Mouse (Mus musculus) limb, embryonic 10.5 days (tissue): ENCODE data around the gene Prkaca. TPM values are rescaled to one million over a fixed set of nuclear protein-coding genes. Genes with fewer than 3 reads are reported as not detected.

Experiments used
- DNase-seq: peaks from one replicate; pipeline ENCODE4 v3.0.0-alpha.2; 2017; ENCODE audit warnings: low spot score
- H3K27ac ChIP-seq: fragments of 300-500 bp; sonication (generic); 2 replicates; pipeline ENCODE4 v1.5.1; 2016; ENCODE audit warnings: mild to moderate bottlenecking
- H3K27me3 ChIP-seq: fragments of 300-500 bp; sonication (generic); 2 replicates; pipeline ENCODE4 v1.6.1; 2016; ENCODE audit warnings: low read depth, mild to moderate bottlenecking; ENCODE audit not compliant: poor library complexity, severe bottlenecking
- H3K36me3 ChIP-seq: fragments of 300-500 bp; sonication (generic); 2 replicates; pipeline ENCODE4 v1.6.1; 2016; ENCODE audit warnings: mild to moderate bottlenecking, moderate library complexity
- H3K4me1 ChIP-seq: fragments of 300-500 bp; sonication (generic); 2 replicates; pipeline ENCODE4 v1.6.1; 2016
- H3K4me3 ChIP-seq: fragments of 300-500 bp; sonication (generic); 2 replicates; pipeline ENCODE4 v1.5.1; 2016; ENCODE audit warnings: mild to moderate bottlenecking, moderate library complexity
- H3K9me3 ChIP-seq: fragments of 300-500 bp; sonication (generic); replicated peaks from 2 replicates; pipeline ENCODE4 v1.6.1; 2016; ENCODE audit warnings: mild to moderate bottlenecking
- WGBS: fragments of 180-500 bp; shearing (Covaris S2); methylation state at CpG from one replicate; pipeline ENCODE4 v1.1.7; 2016; 5-methylcytosine and 5-hydroxymethylcytosine counted together
- polyA plus RNA-seq: library from polyadenylated mRNA; unstranded; fragments of >200 nt; fragmentation: Nextera tagmentation; extraction: Ambion mirVana; gene quantifications from 2 replicates; pipeline ENCODE4 v1.2.1, GENCODE M21; 2016

Prkaca gene
- 136 and 158 TPM in 2 replicates for polyA plus RNA-seq

DNA sequence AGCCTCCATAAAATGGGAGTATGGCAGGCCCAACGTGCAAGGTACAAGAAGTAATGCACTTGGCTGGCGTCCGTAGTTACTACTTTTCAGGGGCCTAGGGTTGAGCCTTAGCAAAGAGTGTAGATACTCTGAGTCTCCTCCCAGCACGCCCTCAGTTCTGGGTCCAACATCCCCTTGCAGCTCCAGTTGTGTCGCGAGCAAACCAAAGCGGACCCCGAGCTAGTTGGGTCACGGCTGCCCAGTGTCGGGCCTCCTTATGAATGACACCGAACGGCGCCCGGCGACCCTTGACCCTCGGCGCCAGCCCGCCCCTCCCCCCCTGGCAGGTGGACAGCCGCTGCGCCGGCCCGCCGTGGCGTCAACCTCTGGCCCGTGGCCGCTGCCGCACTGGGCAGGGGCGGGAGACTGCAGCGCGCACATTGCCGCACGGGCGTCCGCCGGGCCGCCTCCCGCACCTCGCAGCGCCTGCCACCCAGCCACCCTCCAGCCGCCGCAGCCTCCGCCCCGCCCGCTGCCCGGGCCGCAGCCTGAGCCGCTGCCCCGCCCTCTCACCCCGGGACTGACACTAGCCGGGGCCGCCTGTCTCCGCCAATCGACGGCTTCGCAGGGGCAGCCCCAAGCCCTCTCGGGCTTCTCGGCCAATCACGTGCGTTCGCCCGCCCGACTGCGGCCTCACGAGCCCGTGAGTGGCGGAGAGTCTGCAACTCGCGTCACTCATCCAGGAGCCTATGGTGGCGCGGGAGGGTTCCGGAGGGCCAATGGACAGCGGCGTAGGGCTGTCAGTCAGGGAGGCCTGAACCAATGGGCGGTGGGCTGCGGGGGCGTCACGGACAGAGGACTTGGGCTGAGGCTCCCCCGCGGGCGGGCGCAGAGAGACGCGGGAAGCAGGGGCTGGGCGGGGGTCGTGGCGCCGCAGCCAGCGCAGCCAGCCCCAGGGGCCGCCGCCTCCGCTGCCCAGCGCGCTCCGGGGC, at the start of gene Prkaca:
Gene Prkaca (plus strand): TSS at position 844 of the 971 bp plus-strand sequence.
- peaks cover 38% of the 10 kb centered on the region for H3K36me3 ChIP-seq
- WGBS = under 1% methylated on average over 89 of the region's 94 CpGs

DNA sequence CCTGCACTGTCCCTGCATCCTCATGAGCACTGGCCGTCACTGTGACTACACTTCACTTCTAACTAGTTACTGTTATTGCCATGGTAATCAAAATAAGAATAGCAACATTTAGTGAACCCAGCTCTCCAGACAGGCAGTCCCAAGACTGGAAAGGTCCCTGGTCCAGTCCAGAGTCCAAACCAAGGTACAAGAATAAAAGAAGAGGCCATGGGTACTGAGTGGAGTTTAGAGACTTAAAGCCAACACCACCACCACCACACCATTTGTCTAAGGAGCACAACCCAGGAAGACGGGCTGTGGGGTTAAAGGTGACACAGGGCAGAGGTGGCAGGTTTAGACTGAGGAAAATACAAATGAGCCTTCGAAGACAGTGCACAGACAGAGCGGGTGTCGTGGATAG, 48.2 kb upstream of the Prkaca start:
- Histone ChIP-seq H3K36me3 (peaks cover 95% of the 10 kb centered on the region), H3K4me1 (peaks cover 3% of the 10 kb centered on the region; the same call in 1 of the 2 replicates), H3K4me3 (no peak overlapping the region), H3K27me3 (no peaks in the 10 kb centered on the region), H3K27ac (0 out of 2 replicates have a peak overlapping the region, but pooled peaks have one; percentile 1), H3K9me3 (no peaks in the 10 kb centered on the region)
- WGBS = 77% methylated on average over 5 of the region's 5 CpGs
- DNase-seq = no peak

More for the DNA sequence above, at the start of gene Prkaca:
- Histone ChIP-seq H3K4me1 (peaks cover 42% of the 10 kb centered on the region), H3K27me3 (no peaks in the 10 kb centered on the region), H3K9me3 (no peaks in the 10 kb centered on the region), H3K27ac (peak within 1 kb of the TSS; percentile 89), H3K4me3 (peak within 1 kb of the TSS; percentile 89)
- DNase-seq = peak; percentile 96

DNA sequence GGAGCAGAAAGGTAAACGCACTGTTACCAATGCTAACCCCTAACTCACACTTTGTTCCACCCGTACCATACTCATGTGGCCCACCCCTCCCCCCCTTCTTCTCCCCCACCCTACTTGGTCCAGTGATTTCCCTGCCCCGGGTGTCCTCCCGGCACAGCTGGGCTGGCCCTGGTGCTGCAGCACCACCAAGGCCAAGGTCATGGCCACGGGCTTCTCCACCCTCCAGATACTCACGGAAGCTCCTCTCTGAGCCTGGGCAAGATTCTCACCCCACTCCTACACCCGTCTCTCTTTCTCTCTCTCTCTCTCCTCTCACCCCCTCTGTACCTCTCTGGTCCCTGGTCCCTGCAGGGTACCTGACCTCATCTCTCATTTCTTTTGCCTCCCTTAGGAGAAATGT, 46.5 kb upstream of the Prkaca start:
- 80% methylated on average over 7 of the region's 7 CpGs for WGBS

DNA sequence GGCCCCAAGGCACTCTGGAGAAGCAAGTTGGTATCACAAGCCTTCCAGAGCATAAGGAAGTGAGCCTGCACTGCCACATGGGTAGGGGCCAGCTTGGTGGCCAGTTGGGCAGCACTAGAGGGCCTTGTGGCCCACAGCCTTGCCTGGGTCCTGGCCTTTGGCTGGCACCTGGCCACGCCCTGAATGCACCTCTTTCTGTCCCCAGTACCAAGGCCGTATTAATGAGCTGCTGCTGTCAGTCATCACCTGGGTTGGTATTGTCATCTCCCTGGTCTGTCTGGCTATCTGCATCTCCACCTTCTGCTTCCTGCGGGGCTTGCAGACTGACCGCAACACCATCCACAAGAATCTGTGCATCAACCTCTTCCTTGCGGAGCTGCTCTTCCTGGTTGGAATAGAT, 38.6 kb upstream of the Prkaca start:
- Histone ChIP-seq H3K36me3 (peaks cover 100% of the 10 kb centered on the region), H3K4me3 (no peak overlapping the region), H3K9me3 (no peaks in the 10 kb centered on the region), H3K27me3 (no peaks in the 10 kb centered on the region), H3K27ac (no peak overlapping the region), H3K4me1 (no peaks in the 10 kb centered on the region)
- 88% methylated on average over 5 of the region's 5 CpGs for WGBS
- no peak for DNase-seq

More for the DNA sequence above, 46.5 kb upstream of the Prkaca start:
- no peak overlapping the region for H3K27ac ChIP-seq
- DNase-seq = no peak
- H3K4me3 ChIP-seq = no peak overlapping the region
- H3K36me3 ChIP-seq = peaks cover 97% of the 10 kb centered on the region
- H3K9me3 ChIP-seq = no peaks in the 10 kb centered on the region
- H3K27me3 ChIP-seq = no peaks in the 10 kb centered on the region
- H3K4me1 ChIP-seq = peaks cover 3% of the 10 kb centered on the region; the same call in 1 of the 2 replicates

- H3K36me3 ChIP-seq = peaks cover 99% of the 10 kb centered on the region
- H3K9me3 ChIP-seq = no peaks in the 10 kb centered on the region
- H3K4me1 ChIP-seq = no peaks in the 10 kb centered on the region
- H3K27me3 ChIP-seq = no peaks in the 10 kb centered on the region
- WGBS = 89% methylated on average over 2 of the region's 2 CpGs
- no peak for DNase-seq
- H3K27ac ChIP-seq = no peak overlapping the region
- no peak overlapping the region for H3K4me3 ChIP-seq
Measured at GRCm38 (mm10) chr8:83934994-83935393, 37.8 kb upstream of the Prkaca start.

- H3K36me3 ChIP-seq = peaks cover 98% of the 10 kb centered on the region
- H3K27ac ChIP-seq = no peak overlapping the region
- DNase-seq = no peak
- H3K4me1 ChIP-seq = no peaks in the 10 kb centered on the region
- WGBS = 94% methylated on average over 8 of the region's 8 CpGs
- H3K27me3 ChIP-seq = no peaks in the 10 kb centered on the region
- H3K4me3 ChIP-seq = no peak overlapping the region
- H3K9me3 ChIP-seq = no peaks in the 10 kb centered on the region
Measured at GRCm38 (mm10) chr8:83935435-83935834, 37.4 kb upstream of the Prkaca start.

DNA sequence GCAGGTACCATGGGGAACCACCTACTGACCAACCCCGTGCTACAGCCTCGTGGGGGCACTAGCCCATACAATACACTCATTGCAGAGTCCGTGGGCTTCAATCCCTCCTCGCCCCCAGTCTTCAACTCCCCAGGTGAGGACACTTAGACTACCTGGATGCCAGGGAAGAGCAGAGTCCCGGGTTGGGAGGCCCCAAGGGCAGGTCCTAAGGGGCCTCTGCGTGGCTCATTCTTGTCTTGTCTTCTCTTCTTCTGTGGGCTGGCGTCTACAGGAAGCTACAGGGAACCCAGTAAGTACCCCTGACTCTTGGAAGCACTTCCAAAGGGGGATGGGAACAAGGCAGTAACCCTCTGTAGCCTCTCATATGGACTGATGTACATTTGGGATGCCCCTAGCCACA, 35.1 kb upstream of the Prkaca start:
- Histone ChIP-seq H3K4me3 (no peak overlapping the region), H3K27ac (no peak overlapping the region), H3K4me1 (no peaks in the 10 kb centered on the region), H3K36me3 (peaks cover 75% of the 10 kb centered on the region), H3K9me3 (no peaks in the 10 kb centered on the region), H3K27me3 (no peaks in the 10 kb centered on the region)
- DNase-seq = no peak
- WGBS = 92% methylated on average over 7 of the region's 7 CpGs

- peaks cover 69% of the 10 kb centered on the region for H3K36me3 ChIP-seq
- WGBS = 94% methylated on average over 15 of the region's 15 CpGs
- no peaks in the 10 kb centered on the region for H3K4me1 ChIP-seq
- no peak overlapping the region for H3K4me3 ChIP-seq
- no peaks in the 10 kb centered on the region for H3K9me3 ChIP-seq
- no peak overlapping the region for H3K27ac ChIP-seq
- no peak for DNase-seq
- H3K27me3 ChIP-seq = no peaks in the 10 kb centered on the region
Measured at GRCm38 (mm10) chr8:83938330-83938729, 34.5 kb upstream of the Prkaca start.

- no peak for DNase-seq
- Histone ChIP-seq H3K27me3 (no peaks in the 10 kb centered on the region), H3K9me3 (no peaks in the 10 kb centered on the region), H3K4me1 (no peaks in the 10 kb centered on the region), H3K36me3 (peaks cover 40% of the 10 kb centered on the region), H3K4me3 (no peak overlapping the region), H3K27ac (no peak overlapping the region)
- 72% methylated on average over 6 of the region's 6 CpGs for WGBS
Measured at GRCm38 (mm10) chr8:83941066-83941677, 31.6 kb upstream of the Prkaca start.

GRCm38 (mm10) chr8:83942446-83942845, 30.3 kb upstream of the Prkaca start:
- Histone ChIP-seq H3K9me3 (no peaks in the 10 kb centered on the region), H3K4me3 (no peak overlapping the region), H3K27me3 (no peaks in the 10 kb centered on the region), H3K36me3 (peaks cover 27% of the 10 kb centered on the region), H3K27ac (no peak overlapping the region), H3K4me1 (no peaks in the 10 kb centered on the region)
- no peak for DNase-seq
- 81% methylated on average over 1 of the region's 1 CpGs for WGBS

DNA sequence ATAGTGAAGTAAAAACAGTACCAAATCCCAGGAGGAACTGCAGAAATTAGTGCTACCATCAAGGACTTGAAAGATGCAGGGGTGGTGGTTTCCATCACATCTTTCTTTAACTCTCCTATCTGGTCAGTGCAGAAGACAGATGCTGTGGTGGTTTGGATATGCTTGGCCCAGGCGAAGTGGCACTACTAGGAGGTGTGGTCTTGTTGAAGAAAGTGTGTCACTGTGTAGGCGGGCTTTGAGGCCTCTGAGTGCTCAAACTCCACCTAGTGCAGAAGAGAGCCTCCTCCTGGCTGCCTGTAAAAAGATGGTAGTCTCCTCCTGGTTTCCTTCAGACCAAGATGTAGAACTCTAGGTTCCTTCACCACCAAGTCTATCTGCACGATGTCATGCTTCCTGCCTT, 27.3 kb upstream of the Prkaca start:
- Histone ChIP-seq H3K9me3 (no peaks in the 10 kb centered on the region), H3K36me3 (no peaks in the 10 kb centered on the region; the same call in 1 of the 2 replicates), H3K4me3 (no peak overlapping the region), H3K4me1 (no peaks in the 10 kb centered on the region), H3K27ac (no peak overlapping the region), H3K27me3 (no peaks in the 10 kb centered on the region)
- WGBS = 65% methylated on average over 3 of the region's 3 CpGs
- DNase-seq = no peak

GRCm38 (mm10) chr8:83954749-83955105, 18.1 kb upstream of the Prkaca start:
- Histone ChIP-seq H3K27me3 (no peaks in the 10 kb centered on the region), H3K4me1 (peaks cover 21% of the 10 kb centered on the region), H3K27ac (peak overlapping the region; percentile 81), H3K9me3 (no peaks in the 10 kb centered on the region), H3K36me3 (peaks cover 8% of the 10 kb centered on the region; the same call in 1 of the 2 replicates), H3K4me3 (peak overlapping the region; percentile 84)
- DNase-seq = no peak
- 2% methylated on average over 14 of the region's 14 CpGs for WGBS
